In genomic region chr2:152293727-152294475, GRCm38 (mm10) we compare ENCODE assay signal across 8 mouse cellular contexts. TPM values are rescaled to one million over a fixed set of nuclear protein-coding genes. Genes with fewer than 3 reads are reported as not detected.
A peak's percentile ranks its signal among the peaks of the same experiment; 100 is the strongest.
DNase-seq lines count a peak whose midpoint lies in the region; ATAC-seq and TF ChIP-seq lines count a peak whose summit lies in the region.

Gene Tbc1d20 (plus strand): TSS chr2:152293828.

- no peak for TF ChIP-seq CTCF in bone marrow macrophage, adult 2 months (IDR thresholded peaks at IDR 0.05; ENCODE audit: low read depth, low read length)
- TF ChIP-seq CTCF in embryonic fibroblast, embryonic 13.5 days (IDR thresholded peaks at IDR 0.05; ENCODE audit: borderline replicate concordance, insufficient read depth, low read length) = no peak

- ATAC-seq in kidney, embryonic 15.5 days (replicated peaks; ENCODE audit: low FRiP score) = peak; percentile 99
- peak; percentile 67 for ATAC-seq in monocyte, adult 5-6 weeks (replicated peaks; ENCODE audit: insufficient number of reproducible peaks, low FRiP score, low TSS enrichment, poor library complexity, severe bottlenecking)

- peak; percentile 97 for DNase-seq in A20 (ENCODE audit: low read depth, low spot score)
- DNase-seq in heart, embryonic 10.5 days (ENCODE audit: low spot score) = peak; percentile 96
- peak; percentile 95 for DNase-seq in liver
- DNase-seq in spleen, postnatal 4 days (ENCODE audit: low spot score in 2 of 2) = peak; percentile 90 to 95

- WGBS in heart, embryonic 10.5 days = under 1% methylated on average over 69 of the region's 70 CpGs
- WGBS in kidney, embryonic 15.5 days = under 1% methylated on average over 65 of the region's 70 CpGs

- H3K4me3 ChIP-seq in bone marrow macrophage, adult 2 months (ENCODE audit: insufficient read depth, low read length) = peak within 1 kb of the TSS; percentile 87
- H3K4me3 ChIP-seq in embryonic fibroblast, embryonic 13.5 days (ENCODE audit: insufficient read depth, low read length) = peak within 1 kb of the TSS; percentile 92
- H3K4me3 ChIP-seq in heart, embryonic 10.5 days = peak within 1 kb of the TSS; percentile 95
- H3K4me3 ChIP-seq in kidney, embryonic 15.5 days (replicated peaks) = peak within 1 kb of the TSS; percentile 91

- no peaks in the 10 kb centered on the region for H3K9me3 ChIP-seq in heart, embryonic 10.5 days
- no peaks in the 10 kb centered on the region for H3K9me3 ChIP-seq in kidney, embryonic 15.5 days (replicated peaks)

- peak; percentile 95 for TF ChIP-seq POLR2A in bone marrow macrophage, adult 2 months (IDR thresholded peaks at IDR 0.05; ENCODE audit: borderline replicate concordance, low read depth, low read length)
- peak; percentile 89 for TF ChIP-seq POLR2A in embryonic fibroblast, embryonic 13.5 days (IDR thresholded peaks at IDR 0.05; ENCODE audit: low read depth, low read length)

- peak within 1 kb of the TSS; percentile 87 for H3K4me2 ChIP-seq in kidney, embryonic 15.5 days

- no peaks in the 10 kb centered on the region for H3K27me3 ChIP-seq in heart, embryonic 10.5 days (ENCODE audit: insufficient read depth, poor library complexity, severe bottlenecking)
- H3K27me3 ChIP-seq in kidney, embryonic 15.5 days = no peaks in the 10 kb centered on the region

- peak within 1 kb of the TSS; percentile 61 for H3K27ac ChIP-seq in bone marrow macrophage, adult 2 months (ENCODE audit: insufficient read depth, low read depth, low read length)
- 0 out of 2 replicates have a peak within 1 kb of the TSS, but pooled peaks have one; percentile 48 for H3K27ac ChIP-seq in embryonic fibroblast, embryonic 13.5 days (ENCODE audit: insufficient read depth, low read length)
- peak within 1 kb of the TSS; percentile 97 for H3K27ac ChIP-seq in heart, embryonic 10.5 days
- H3K27ac ChIP-seq in kidney, embryonic 15.5 days = peak within 1 kb of the TSS; percentile 90

- peak within 1 kb of the TSS; percentile 96 for H3K9ac ChIP-seq in kidney, embryonic 15.5 days

- 0 out of 2 replicates have a peak, but pooled peaks cover 7% of the 10 kb centered on the region for H3K36me3 ChIP-seq in heart, embryonic 10.5 days
- H3K36me3 ChIP-seq in kidney, embryonic 15.5 days = peaks cover 9% of the 10 kb centered on the region; the same call in 1 of the 2 replicates

- peaks cover 33% of the 10 kb centered on the region for H3K4me1 ChIP-seq in bone marrow macrophage, adult 2 months (ENCODE audit: control insufficient read depth, insufficient read depth, low read length)
- H3K4me1 ChIP-seq in embryonic fibroblast, embryonic 13.5 days (ENCODE audit: control insufficient read depth, insufficient read depth, low read length) = peaks cover 8% of the 10 kb centered on the region
- H3K4me1 ChIP-seq in heart, embryonic 10.5 days = peaks cover 29% of the 10 kb centered on the region
- peaks cover 22% of the 10 kb centered on the region for H3K4me1 ChIP-seq in kidney, embryonic 15.5 days

RNA-seq across cellular contexts. Expression of gene Tbc1d20, which starts in this region (rescaled TPM):
- polyA plus RNA-seq in bone marrow macrophage, adult 2 months (2012; ENCODE audit: insufficient read depth, insufficient read length, missing spikeins) = 60.1 and 63.6 TPM in 2 replicates
- polyA plus RNA-seq in embryonic fibroblast, embryonic 13.5 days (2011; ENCODE audit: insufficient read length, low read depth, missing spikeins) = 61.7 and 74.1 TPM in 2 replicates
- 29.6 and 34.6 TPM in 2 replicates for polyA plus RNA-seq in heart, embryonic 10.5 days (2016; fragmentation: Nextera tagmentation; extraction: Ambion mirVana)
- 39.5 and 39.7 TPM in 2 replicates for polyA plus RNA-seq in kidney, embryonic 15.5 days (2015; fragmentation: Nextera tagmentation; extraction: Ambion mirVana)
- 34.6 to 50.1 TPM (median 47.4 TPM) in 3 replicates for total RNA-seq in monocyte, adult 5-6 weeks (2017)

Comparison
In these comparisons a context has a peak if more than half of its experiments do, and no peak if none do; other contexts are left out.
1. Peak in every context shown above with its lines: DNase-seq, ATAC-seq, H3K4me3 ChIP-seq and H3K27ac ChIP-seq.